Mouse (Mus musculus): ENCODE results near the gene Wipf3.

Wipf3 gene

GRCm38 (mm10) chr6:54432806-54433545, 3.6 kb downstream of the Wipf3 start:
- peak; percentile 43 to 45 for DNase-seq

- DNase-seq = no peak
Observed at GRCm38 (mm10) chr6:54434171-54434570, 4.8 kb downstream of the Wipf3 start.

- no peak for DNase-seq
Observed at GRCm38 (mm10) chr6:54435663-54436062, 6.3 kb downstream of the Wipf3 start.

- no peak for DNase-seq
Observed at GRCm38 (mm10) chr6:54436286-54436685, 6.9 kb downstream of the Wipf3 start.

GRCm38 (mm10) chr6:54438510-54438909, 9.1 kb downstream of the Wipf3 start:
- DNase-seq = no peak

- DNase-seq = peak; percentile 42 to 46
Observed at GRCm38 (mm10) chr6:54440658-54441057, 11.3 kb downstream of the Wipf3 start.

GRCm38 (mm10) chr6:54443657-54444056, 14.3 kb downstream of the Wipf3 start:
- no peak for DNase-seq

- DNase-seq = no peak
Observed at GRCm38 (mm10) chr6:54444086-54444485, 14.7 kb downstream of the Wipf3 start.

GRCm38 (mm10) chr6:54445249-54445818, 15.9 kb downstream of the Wipf3 start:
- DNase-seq = no peak

GRCm38 (mm10) chr6:54447353-54447752, 17.9 kb downstream of the Wipf3 start:
- DNase-seq = no peak

GRCm38 (mm10) chr6:54459661-54460060, 30.3 kb downstream of the Wipf3 start:
- no peak for DNase-seq

- peak; percentile 41 to 57 for DNase-seq
Observed at GRCm38 (mm10) chr6:54460172-54460914, 30.9 kb downstream of the Wipf3 start.

- peak; percentile 81 for DNase-seq
Observed at GRCm38 (mm10) chr6:54460915-54461671, 31.7 kb downstream of the Wipf3 start.

- DNase-seq = peak; percentile 54 to 65
Observed at GRCm38 (mm10) chr6:54462766-54463165, 33.4 kb downstream of the Wipf3 start.

- peak; percentile 53 to 64 for DNase-seq
Observed at GRCm38 (mm10) chr6:54463701-54464458, 34.5 kb downstream of the Wipf3 start.

- no peak for DNase-seq
Observed at GRCm38 (mm10) chr6:54464926-54465325, 35.5 kb downstream of the Wipf3 start.

- DNase-seq = no peak
Observed at GRCm38 (mm10) chr6:54467371-54467770, 38.0 kb downstream of the Wipf3 start.

GRCm38 (mm10) chr6:54471866-54472265, 42.5 kb downstream of the Wipf3 start:
- DNase-seq = no peak

- DNase-seq = no peak
Observed at GRCm38 (mm10) chr6:54472846-54473715, 43.7 kb downstream of the Wipf3 start.

- no peak for DNase-seq
Observed at GRCm38 (mm10) chr6:54475926-54476667, 46.7 kb downstream of the Wipf3 start.
